Mouse (Mus musculus): ENCODE results near the gene 1110002E22Rik.

1110002E22Rik gene

DNA sequence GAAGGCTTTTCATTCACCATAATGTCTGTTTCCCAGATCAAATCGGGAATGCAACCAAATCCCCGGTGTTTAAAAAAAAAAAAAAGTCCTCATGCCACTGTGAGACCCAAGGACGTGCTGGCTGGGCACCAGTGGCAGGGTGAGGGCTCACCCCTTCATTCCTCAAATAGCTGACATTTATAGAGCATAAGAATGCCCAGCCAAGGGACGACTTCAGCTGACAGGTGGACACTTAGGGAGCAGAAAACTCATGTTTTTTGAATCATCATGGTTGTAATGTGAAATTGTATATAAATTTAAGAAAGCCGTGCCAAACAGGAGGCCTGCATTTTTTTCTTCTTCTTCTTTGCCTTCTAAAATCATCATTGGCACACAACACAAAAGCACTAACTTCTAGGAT lies 40.2 kb downstream of the 1110002E22Rik start:
- no peak for DNase-seq (ENCODE audit: low spot score in 2 of 2)

DNA sequence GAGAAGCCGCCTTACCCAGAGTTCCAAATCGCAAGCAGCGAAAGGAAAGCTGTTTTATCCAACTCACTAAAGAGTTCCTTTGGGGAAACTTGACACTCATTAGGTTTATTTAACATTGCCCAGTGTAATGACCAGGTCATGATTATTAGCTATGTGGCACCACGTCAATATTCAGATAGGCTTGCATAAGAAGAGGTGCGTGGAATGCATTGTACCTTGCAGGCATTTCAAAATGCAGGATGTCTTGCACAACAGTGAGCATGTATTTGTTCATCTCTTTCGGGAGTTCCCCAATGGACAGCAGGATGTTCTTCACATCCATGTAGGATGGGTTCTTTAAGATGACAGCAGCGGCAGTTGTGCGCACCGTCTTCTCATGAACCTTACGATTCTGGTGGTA lies 42.0 kb downstream of the 1110002E22Rik start:
- no peak for DNase-seq (ENCODE audit: low spot score in 2 of 2)

DNA sequence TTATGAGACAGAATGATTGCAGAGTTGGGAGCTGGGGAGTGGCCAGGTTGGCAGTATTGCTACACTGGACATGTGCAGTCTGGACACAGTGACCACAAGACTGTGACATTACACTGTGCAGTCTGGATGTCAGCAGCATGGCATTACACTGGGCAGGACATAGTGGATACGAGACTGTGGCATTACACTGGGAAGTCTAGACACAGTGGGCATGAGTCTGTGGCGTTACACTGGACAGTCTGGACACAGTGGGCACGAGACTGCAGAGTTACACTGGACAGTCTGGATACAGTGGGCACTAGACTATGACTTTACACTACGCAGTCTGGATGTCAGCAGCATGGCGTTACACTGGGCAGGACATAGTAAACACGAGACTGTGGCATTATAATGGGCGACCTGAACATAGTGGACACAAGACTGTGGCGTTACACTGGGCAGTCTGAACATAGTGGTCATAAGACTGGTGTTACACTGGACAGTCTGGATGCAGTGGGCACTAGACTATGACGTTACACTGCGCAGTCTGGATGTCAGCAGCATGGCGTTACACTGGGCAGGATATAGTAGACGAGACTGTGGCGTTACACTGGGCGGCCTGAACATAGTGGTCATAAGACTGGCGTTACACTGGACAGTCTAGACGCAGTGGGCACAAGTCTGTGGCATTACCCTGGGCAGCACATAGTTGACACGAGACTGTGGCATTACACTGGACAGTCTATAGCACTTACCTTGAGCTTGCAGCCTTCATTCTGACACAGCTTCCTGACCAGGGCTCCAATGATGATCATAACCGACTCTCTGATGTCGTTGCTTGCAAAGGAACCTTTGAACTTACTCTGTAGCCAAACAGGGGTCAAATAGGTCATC lies 46.3 kb downstream of the 1110002E22Rik start:
- no peak for DNase-seq (ENCODE audit: low spot score in 2 of 2)

DNA sequence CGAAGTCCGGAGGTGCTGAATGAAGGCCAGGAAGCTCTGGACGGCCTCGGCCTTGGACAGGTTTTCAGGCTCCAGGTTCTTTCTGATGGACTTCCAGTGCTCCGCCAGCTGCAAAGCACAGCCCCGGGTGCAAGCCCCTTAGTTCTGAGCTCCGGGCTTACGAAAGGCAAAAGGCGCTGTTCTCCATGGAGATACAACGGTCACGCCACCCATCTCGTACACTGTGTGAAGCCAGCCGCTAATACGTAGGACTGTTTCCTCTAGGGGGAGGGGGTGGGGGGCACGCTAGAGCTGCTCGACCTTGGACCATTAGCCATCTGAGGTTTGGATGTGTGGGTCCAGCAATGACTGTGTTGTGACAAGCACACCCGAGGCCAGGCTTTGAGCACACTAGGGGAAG lies 49.3 kb downstream of the 1110002E22Rik start:
- no peak for DNase-seq (ENCODE audit: low spot score in 2 of 2)

DNA sequence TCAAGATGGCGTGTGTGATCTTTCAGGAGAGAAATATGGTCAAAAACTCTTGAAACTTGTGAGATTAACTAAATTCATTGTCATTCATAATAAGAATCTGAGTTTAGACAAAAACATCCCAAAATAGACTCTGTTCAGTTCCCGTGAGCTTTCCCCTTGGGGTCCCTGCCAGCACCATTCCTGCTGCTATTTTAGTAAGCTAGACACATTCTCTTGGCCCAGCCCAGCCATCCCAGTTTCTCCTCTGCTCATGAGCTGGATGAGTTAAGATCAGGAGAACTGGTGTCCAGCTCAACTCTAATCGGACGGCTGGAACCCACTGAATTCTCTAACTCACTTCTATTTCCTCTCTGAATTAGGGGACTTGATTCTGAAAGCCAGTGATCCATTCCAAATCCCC lies 52.0 kb downstream of the 1110002E22Rik start:
- DNase-seq (ENCODE audit: low spot score in 2 of 2) = no peak

DNA sequence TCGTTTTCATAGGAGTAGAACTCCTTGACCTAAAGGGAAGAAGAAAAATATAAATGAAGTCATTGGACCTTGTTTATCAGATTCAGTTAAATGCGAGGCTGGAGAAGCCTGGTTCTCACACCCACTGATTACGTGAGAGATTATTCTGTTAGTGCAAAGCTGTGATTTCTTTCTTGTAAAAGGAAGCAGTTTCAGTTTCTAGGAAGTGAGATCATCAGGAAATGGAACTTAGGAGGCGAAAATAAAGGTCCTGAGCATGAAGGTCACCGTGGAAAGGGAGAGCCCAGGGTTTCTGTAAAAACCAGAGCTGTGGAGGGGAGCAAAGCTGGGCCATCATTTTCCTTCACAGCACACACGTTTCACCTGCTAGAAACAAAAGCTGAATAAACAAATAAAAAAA lies 53.5 kb downstream of the 1110002E22Rik start:
- DNase-seq (ENCODE audit: low spot score in 2 of 2) = no peak

DNA sequence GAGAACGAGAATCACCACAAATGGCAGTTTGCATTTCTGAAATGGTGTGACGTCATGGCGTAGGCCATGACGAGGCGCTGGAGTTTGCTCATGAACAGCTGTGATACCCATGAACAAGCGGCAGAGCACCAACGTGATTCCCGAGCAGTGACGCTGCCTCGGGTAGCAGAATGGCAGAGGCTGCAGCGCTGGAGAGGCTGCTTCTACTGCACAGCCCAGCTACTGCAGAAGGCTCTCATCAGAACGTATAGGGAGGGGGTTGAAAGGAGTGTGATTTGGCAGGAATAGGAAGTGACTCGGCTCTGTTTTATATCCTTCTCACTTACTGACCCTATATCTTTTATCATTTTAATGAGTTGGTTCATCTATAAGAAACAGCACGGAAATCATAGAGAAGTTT lies 54.0 kb downstream of the 1110002E22Rik start:
- no peak for DNase-seq (ENCODE audit: low spot score in 2 of 2)

DNA sequence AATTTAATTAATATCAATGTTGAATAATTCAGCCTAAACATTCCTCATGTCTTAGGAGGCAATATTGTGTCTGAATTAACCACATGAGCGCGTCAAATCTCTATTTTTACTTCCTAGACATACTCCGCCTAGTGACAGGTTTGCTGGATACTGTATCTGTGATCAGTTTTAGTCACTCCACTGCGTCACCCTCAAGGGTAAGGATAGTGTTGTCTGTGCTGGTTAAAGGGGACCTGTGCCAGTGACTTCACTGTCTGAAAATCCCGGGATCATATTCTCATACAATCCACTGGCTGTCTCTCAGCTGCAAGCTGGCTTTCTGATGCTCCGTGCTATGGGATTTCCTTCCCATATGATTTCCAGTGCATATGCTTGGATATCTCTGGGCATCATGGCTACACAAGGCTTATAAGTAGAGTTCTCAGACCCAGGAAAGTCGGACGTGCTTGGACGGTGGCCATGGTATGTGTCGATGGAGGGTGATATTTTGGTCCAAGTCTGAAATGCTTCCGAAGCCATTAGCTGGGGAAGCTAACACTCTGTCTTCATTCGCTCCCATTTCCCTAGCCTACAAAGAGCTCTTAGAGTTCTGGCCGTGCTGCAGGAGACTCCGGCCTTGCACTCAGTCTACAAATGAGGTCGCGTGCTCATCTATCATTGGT lies 54.7 kb downstream of the 1110002E22Rik start:
- no peak for DNase-seq (ENCODE audit: low spot score in 2 of 2)

DNA sequence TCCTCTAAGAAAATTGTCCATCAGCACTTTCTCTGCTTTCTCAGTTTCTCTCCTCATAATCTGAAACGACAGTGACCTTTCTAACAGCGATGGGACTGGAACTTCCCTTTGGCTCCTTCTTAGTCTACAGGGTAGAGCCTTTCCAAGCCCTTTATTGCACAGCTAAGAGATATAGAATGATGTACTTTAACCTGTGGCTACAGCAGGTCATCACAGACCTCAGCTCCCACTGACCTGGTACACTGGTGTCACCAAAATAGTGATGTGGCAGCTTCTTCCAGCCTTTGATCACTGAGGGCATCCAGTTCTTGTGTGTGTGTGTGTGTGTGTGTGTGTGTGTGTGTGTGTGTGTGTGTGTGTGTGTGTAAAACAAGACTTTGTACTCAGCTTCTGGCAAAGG lies 56.6 kb downstream of the 1110002E22Rik start:
- no peak for DNase-seq (ENCODE audit: low spot score in 2 of 2)

DNA sequence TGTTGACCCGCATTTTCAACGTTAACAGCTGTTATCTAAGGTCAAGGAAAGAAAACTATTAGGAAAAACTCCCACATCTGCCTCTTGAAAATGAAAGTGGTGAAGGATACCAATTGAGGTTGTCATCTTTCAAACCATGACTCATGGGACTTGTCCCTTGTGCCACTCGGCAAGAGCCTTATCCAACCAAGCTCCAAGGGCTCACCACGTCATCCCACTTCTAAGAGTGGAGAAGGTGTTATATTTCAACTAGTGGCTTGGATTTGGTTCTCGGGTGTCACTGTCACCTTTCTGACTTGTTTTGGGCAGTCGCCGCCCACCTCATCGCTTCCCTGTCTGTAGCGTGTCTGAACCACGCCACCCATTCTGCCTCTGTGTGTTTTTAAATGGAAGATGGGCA lies 59.0 kb downstream of the 1110002E22Rik start:
- DNase-seq (ENCODE audit: low spot score in 2 of 2) = no peak

DNA sequence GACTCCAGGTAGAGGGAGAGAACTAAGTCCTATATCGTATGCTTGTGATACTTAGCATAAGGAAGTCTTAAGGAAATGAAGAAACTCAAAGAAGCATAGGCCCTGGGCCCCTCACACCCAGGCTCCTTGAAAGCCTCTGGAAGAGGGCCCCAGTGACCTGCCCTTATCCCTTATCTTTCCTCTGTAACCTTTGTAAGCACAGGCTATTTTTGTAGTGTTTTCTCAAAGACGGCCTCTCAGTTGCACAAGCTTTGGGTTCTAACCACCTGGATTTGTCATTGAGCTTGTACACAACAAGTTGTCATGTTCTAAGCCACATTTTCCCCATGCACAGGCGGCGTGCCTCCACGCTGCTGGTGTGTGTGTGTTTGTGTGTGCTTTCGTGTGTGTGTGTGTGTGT lies 64.3 kb downstream of the 1110002E22Rik start:
- DNase-seq (ENCODE audit: low spot score in 2 of 2) = no peak

DNA sequence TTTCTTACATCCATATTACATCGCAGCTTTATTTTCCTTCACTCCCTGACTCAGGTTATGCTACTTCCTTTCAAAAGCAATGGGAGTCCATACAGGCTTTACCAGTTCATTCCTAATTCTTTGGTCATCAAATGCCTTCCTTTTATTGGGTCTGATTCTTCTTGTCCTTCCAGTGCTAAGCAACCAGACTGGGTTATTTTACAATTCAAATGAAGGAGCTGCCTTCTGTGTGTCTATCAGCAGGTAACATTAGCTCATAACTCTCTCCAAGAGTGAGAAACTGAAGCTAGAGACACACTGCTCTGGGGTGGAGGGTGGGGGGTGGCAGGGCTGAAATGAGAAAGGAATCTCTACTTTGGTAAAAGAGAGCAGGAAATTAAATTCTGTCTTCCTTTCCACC lies 65.8 kb downstream of the 1110002E22Rik start:
- DNase-seq (ENCODE audit: low spot score in 2 of 2) = no peak

Measured in left cerebral cortex, adult 9 months (tissue).